Mouse (Mus musculus): ENCODE measurements around the gene 2310034G01Rik.

2310034G01Rik gene

DNA sequence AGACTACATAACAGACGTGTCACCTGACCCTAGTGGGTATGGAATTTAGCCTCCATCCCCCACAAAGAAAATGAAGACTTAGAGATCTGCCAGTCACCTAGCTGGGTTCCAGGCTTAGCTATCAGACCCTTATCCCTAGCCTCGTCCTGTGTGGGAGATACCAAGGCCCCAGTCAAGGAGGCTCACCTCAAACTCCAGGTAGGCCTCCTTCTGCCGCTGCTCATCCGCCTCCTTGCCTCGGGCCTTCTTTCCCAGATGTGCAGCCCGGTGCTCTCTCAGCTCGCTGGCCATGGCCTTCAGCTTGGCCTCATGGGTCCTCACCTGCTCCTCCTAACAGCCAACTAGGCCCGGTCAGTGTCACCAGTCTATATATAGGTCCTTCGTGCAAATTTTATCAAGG lies 37.0 kb downstream of the 2310034G01Rik start:
- no peak for DNase-seq

DNA sequence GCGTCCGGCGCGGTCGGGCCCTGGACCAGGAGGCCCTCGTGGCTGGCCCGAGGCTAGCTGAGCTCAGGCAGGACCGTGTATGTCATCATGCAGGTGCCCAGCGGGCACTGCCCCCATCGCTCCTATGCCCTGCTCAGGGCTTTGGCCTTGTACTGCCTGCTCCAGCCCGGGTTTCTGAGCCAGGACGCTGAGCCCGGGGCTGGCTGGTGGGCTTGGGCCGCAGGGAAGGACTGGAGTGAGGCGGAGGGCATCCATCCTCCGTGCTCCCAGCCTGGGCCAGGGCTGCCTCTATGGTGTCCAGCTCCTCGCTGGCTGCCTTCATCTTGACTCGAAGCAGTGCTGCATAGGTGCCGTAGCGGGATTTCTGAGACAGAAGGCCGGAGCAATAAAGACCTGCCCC lies 37.5 kb downstream of the 2310034G01Rik start:
- DNase-seq = no peak

DNA sequence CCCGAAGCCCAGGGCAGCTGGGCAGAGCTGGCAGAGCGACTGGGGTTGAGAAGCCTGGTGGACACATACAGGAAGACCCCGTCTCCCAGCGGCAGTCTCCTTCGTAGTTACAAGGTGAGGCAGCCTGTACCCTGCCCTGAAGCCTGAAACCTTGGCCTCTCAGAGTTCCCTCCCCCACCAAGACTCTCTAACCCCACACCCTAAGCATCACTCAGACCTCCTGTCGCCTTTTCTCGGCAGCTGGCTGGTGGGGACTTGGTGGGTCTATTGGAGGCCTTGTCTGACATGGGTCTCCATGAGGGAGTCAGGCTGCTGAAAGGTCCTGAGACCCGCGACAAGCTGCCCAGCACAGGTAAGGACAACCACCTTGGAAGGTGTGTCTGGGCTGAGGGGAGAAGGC lies 38.8 kb downstream of the 2310034G01Rik start:
- DNase-seq = no peak

DNA sequence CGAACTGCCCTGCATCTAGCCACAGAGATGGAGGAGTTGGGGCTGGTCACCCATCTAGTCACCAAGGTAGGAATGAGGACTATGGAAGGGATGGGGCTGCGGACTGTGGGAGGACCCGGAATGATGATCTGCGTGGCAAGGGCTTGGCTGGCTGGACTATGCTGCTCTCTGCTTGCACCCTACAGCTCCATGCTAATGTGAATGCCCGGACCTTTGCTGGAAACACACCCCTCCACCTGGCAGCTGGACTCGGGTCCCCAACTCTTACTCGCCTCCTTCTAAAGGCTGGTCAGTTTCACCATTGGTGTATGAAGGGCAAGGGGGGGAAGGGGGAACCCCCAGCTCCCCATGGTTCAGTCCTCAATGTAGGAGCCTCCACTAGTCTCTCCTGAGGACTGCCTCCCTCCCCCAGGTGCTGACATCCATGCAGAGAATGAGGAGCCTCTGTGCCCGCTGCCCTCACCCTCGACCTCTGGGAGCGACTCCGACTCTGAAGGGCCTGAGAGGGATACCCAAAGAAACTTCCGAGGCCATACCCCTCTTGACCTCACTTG lies 39.7 kb downstream of the 2310034G01Rik start:
- DNase-seq = peak; percentile 4

DNA sequence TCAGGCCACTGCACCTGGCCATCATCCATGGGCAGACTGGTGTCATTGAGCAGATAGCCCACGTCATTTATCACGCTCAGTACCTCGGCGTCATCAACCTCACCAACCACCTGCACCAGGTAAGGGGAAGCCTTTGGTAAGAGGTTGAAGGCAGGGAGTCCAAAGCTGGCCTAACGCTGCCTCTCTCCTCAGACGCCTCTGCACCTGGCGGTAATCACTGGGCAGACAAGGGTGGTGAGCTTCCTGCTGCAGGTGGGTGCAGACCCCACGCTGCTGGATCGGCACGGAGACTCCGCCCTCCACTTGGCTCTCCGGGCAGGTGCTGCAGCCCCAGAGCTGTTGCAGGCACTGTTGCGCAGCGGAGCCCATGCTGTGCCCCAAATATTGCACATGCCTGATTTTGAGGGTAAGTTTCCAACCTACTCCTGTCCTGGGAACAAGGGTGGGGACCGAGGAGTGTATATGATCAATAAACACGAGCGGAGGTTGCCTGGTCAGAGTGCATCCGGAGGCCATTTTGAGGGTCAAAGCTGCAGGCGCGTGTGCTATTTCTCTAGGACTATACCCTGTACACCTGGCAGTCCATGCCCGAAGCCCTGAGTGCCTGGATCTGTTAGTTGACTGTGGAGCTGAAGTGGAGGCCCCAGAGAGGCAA lies 40.3 kb downstream of the 2310034G01Rik start:
- DNase-seq = peak; percentile 7

DNA sequence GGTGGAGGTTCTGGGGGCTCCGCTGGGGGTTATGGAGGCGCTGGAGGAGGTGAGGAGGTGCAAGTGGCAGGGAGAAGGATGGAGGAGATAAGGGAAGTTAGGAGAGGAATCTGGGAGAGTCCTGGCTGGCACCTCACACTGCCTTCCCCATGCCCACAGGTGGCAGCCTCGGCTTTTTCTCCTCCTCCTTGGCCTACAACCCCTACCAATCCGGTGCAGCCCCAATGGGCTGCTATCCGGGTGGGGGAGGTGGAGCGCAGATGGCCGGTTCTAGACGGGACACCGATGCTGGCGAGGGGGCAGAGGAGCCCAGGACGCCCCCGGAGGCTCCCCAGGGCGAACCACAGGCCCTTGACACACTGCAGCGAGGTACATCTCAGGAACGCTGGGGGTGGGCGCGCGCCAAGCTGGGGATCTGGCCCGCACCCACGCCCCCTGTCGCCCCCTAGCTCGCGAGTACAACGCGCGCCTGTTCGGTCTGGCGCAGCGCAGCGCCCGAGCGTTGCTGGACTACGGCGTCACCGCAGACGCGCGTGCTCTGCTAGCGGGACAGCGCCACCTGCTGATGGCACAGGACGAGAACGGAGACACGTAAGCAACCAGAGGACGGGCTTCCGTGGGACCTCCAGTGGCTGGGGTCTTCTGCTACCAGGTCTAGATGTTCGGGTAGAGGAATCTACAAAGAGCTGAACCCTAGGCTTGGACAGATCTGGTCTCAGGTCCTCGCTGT lies 41.2 kb downstream of the 2310034G01Rik start:
- peak; percentile 85 for DNase-seq

DNA sequence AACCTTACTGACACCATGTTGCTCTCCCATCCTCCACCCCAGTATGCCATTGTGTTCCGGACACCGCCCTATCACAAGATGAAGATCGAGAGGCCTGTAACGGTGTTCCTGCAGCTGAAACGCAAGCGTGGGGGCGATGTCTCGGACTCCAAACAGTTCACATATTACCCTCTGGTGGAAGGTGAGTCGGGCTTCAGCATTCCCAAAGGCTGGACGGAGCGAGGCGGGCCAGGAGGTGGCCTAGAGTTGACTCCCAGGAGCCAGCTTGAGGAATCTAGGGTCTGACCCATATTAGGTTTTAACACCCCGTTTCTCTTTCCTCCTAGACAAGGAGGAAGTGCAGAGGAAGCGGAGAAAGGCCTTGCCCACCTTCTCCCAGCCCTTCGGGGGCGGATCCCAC lies 41.8 kb downstream of the 2310034G01Rik start:
- DNase-seq = peak; percentile 2

DNA sequence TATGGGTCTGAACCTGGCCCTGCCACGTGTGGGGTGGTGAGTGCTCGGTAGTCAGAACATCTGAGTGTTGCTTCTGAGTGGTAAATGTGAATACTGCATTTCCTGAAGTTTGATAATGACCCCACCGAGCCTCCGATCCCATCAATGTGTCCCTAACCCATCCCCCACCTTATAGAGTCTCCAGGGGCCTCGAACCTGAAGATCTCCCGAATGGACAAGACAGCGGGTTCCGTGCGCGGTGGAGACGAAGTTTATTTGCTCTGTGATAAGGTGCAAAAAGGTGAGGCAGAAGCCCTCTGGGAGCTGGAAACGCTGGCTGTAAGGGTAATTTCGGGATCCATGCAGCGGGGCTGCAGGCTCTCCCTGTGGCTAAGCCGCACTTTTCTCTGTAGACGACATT lies 42.3 kb downstream of the 2310034G01Rik start:
- DNase-seq = peak; percentile 3

DNA sequence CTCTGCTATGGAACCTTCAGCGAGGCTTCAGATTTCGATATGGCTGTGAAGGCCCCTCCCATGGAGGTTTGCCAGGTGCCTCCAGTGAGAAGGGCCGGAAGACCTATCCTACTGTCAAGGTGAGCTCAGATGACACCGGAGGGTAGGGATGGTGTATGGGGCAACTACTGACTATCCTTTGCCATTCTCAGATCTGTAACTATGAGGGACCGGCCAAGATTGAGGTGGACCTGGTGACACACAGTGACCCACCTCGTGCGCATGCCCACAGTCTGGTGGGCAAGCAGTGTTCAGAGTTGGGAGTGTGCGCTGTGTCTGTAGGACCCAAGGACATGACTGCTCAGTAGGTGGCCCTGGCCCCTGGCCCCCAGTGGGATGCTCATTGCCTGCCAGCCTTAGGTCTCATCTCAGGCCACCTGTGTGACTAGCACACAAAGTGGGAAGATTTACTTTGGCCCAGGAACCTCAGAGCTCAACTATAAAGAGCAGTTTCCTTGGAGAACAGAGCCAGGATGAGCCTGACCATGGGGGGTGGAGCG lies 43.3 kb downstream of the 2310034G01Rik start:
- DNase-seq = no peak

DNA sequence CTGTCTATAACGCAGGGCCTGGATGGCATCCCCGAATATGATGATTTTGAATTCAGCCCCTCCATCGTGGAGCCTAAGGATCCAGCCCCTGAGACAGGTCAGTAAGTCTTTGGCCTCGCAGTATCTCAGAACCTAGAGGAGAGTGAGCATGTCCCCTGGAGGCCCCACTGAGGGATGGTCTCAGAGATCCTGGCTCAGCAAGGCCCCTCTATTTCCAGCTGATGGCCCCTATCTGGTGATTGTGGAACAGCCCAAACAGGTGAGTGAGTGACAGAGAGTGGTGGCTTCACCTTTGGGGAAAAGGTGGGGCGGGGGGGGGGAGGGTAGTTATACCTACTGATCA lies 43.9 kb downstream of the 2310034G01Rik start:
- DNase-seq = no peak

DNA sequence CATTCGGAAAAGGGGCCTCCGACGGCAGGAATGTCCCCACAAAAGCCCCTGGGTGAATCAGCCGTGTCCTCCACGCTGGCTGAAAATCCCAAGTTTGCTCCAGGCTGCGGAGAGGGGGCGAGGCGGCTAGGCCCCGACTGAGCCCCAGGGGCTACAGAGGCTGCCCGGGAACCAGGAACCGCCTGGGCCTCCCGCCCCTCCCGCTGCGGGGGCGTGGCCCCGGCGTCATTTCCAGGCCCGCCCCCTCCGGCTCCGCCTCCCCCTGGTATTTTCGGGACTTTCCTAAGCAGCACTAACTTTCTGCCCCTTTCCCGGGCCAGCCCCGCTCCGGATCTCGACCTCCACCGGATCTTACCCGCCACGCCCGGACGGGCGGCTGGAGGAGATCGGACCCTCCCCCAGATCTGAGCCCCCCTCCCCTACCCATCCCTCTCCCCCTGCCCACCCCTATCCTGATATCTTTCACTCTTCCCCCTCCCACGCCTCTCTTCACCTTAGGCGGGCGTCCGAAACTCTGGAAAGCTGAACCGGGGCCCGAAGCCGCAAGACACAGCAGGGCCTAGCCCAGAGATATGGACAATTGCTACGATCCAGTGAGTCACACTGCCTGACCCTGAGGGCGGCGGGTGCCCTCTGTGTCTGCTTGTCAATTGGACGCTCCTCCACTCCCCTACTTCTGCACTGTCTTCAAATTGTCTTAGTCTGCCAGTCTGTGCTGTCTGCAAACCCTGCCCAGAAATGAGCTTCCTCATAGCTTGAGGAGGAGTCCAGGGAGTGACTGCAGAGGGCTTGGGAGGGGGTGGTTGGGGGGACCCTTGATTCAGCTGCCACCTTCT lies 44.5 kb downstream of the 2310034G01Rik start:
- DNase-seq = no peak

DNA sequence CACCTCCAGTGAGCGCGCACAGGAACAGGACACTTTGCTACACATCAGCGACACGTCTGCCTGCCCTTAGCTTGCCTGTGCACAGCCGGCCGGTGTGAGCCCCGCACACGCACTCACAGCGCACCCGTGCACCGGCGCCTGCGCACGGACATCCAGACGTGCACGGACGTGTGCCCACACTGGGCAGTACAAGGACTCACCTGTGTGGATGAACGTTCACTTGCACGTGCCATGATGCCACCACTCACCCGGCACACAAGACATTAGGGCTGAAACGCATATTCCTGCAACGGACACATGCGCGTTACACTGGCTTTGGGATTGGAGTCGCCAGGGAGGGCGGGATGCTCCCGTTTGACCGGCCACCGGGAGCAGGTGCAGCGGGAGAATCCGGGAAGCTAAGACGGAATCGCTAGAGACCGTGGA lies 45.2 kb downstream of the 2310034G01Rik start:
- DNase-seq = no peak

DNA sequence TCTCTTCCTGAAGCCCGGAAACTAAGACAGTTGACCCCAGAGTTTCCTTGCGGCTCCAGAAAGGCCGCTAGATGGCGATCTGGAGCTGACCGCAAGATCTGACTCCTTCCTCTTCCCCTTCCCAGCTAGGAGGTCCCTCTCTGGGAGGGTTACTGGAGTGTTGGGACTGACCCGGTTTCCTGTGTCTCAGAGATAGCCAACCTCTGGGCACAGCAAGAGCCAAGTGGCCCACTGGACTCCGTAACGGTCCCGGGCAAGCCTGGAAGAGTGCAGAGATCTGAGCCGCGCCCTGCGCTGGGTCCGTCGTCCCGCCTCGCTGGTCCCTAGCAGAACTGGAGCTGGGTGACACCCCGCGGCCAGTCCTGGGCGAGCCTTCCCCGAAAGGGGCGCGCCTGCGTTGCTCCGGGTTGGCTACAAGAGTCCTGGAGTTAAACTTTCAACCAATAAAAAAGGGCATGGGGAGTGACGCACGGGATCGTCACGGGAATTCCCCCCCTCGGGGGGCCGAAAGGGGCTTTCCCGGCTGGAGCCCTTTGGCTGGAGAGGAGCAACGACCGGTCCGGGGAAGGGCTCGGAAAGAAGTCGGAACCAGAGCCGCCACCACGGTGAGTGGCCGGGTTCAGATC lies 45.8 kb downstream of the 2310034G01Rik start, which contains the start of gene Nfkb2:
Gene Nfkb2, plus strand, starts transcription at position 105 of the 626 bp plus-strand sequence.
- peak; percentile 79 for DNase-seq

DNA sequence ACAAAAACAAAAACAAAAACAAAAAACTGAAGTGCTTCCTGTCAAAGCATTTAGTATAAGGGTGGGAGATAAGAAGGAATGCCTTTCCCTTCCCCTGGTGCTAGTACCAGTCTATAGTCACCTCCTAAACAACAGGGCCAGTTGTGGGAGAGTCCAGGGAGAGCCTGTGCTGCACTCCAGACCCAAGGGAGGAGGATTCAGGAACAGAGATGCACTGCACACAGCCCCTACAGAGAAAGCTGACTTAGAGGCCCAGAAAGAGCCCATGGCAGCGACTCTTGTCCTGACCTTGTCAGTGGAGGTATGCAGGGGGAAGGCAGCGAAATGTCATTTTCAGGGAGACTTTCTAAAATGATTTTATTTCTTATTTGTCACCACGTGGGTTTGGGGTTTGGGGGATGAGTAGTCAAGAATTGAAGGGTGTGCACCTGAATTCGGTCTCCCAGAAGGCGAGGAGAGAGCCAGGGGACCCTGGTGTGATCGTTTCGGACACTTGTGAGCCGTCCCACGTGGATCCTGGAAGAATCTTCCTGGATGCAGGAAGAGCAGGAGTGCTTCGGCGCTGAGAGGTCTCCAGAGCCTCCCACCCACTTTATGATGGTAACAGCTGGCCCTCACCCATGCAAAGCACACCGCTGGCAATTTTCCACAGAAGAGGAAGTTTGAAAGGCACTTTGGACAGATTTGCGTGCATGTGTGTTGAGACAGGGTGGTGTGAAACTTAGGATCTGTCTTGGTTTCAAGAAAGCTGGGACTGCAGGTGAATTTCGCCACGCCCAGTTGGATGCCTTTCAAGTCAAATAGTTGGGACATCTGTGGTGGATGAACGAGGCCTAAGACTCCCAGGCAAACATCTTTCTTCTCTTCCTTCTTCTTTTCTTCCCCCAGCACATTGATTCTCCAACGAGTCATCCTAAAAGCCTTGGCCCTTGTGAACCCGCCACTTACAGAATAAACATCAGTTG lies 46.6 kb downstream of the 2310034G01Rik start:
- no peak for DNase-seq

DNA sequence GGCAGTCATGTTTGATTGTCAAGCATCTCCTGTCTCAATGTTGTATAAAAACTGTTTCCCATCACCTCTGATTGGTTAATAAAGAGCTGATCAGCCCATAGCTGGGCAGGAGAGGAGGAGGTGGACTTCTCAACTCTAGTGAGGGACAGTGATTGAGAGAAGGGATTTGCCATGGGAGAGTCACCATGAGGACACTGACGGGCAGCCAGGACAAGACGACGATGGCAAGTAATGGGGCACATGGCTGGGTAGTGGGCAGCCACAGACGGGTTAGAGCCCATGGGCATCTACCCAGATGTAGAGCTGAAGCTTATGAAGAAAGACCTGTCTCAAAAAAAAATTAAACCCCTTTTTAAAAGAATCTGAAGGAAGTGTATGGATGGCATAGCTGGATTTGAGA lies 47.6 kb downstream of the 2310034G01Rik start:
- no peak for DNase-seq

DNA sequence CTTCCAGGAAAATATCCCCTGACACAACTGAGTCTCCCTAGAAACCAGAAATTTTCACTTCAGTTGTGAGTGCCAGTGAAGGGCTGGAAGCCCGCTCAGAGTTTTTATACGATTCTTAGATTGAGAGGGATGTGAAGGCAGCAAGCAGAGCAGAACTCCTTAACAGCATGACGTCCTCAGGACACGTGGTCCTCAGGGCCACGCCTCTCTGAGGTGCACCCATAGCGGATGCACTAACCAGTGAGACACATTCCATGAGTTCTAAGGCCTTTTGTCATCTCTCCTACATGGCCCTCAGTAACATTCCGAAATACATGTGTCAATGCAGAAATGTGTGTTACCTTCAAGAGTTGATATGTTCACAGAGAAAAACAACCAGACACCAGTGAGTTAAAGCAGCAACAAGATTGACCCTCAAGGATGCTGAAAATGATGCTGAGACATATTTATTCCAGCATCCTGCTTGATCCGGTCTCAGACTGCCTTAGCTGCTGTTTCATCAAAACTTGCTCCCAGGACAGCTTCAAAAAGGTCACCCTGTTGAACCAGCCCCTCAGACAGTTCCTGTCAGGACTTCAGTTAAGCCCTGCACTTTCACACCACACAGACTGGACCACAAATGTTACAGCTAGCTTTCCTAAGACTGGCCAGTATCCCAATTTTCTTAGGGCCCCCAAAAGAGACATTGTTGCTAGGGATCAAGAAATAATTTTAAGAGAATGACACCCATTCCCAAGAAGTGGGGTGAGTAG lies 49.6 kb downstream of the 2310034G01Rik start:
- DNase-seq = no peak
